Mouse (Mus musculus): ENCODE measurements around the gene Amhr2.

GRCm38 (mm10) chr15:102399229-102400221 is 45.6 kb upstream of the Amhr2 start:
- TF ChIP-seq CTCF (IDR thresholded peaks at IDR 0.05; ENCODE audit: borderline replicate concordance, extremely low read depth, insufficient read depth, insufficient read length): no peak
- TF ChIP-seq POLR2A (IDR thresholded peaks at IDR 0.05; ENCODE audit: borderline replicate concordance, extremely low read depth, insufficient read depth, insufficient read length, poor library complexity, severe bottlenecking): no peak
